Comparison of ENCODE assay signal across 22 mouse cellular contexts in the genomic region with DNA sequence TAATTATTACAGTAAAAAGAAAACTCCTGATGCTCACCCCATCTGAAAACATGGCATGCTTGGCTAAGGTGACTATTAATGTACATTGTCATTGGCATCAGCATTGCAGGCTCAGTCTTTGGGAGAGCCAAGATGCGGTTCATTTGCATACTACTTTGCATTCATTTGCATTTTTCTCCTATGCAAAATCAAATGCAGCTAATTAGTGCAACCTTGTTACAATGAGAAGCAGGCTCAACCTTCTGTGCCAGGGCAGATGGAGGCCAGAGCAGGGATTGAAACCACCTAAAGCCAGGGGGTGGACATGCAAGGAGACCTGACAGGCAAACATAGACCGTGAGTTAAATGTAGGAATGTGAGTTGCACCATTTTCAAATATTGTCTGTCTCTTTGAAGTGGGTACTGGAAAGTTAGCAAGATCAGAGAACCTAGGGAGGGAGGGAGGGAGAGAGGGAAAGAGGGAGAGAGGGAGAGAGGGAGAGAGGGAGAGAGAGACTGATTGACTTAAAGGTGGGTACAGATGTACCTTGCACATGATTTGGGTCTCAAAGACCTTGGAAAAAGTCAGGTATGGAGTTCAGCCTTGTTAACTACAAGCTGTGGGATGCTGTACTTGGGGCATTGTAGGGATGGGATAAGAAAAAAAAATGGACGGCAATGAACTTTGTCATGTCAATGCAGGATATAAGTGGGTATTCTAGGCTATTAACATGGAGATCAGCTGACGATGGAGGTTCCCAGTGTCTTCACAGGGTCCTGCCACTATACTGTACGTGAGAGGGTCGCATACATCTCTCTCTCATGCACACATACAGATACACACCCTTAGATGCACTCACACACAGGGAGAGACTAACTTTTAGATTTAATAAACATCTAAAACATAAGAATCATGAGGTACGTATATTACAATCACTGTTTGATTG.
DNase-seq lines count a peak whose midpoint lies in the region; ATAC-seq and TF ChIP-seq lines count a peak whose summit lies in the region.
"Had no signal": no experiment of that assay in that cellular context is flagged by ENCODE, and none has a peak within 500 bp of the region (broad histone marks: within the 10 kb centered on the region; RNA-seq: fewer than 3 reads in every experiment).

No protein-coding gene starts in this region.

- peak; percentile 76 for ATAC-seq in hindbrain, embryonic 13.5 days (ENCODE audit: low FRiP score)
- ATAC-seq in neural tube, embryonic 13.5 days (ENCODE audit: low read depth) = peak; percentile 67
- no peak; the same call in 1 of the 2 replicates for ATAC-seq in neural tube, embryonic 15.5 days (ENCODE audit: low FRiP score)
- peak; percentile 51 for ATAC-seq in forebrain, postnatal 0 days
- peak; percentile 66; the same call in 1 of the 2 replicates for ATAC-seq in neural tube, embryonic 14.5 days (ENCODE audit: low read depth)
- ATAC-seq in cerebellum, adult (ENCODE audit: insufficient number of reproducible peaks, low FRiP score, low TSS enrichment) = no peak

- peak overlapping the region; percentile 31; the same call in 1 of the 2 replicates for H3K27ac ChIP-seq in hindbrain, embryonic 13.5 days
- H3K27ac ChIP-seq in hindbrain, embryonic 10.5 days = no peak overlapping the region
- H3K27ac ChIP-seq in neural tube, embryonic 13.5 days (replicated peaks) = peak overlapping the region; percentile 46; the same call in 1 of the 2 replicates
- no peak overlapping the region for H3K27ac ChIP-seq in neural tube, embryonic 15.5 days (replicated peaks)
- no peak overlapping the region for H3K27ac ChIP-seq in forebrain, postnatal 0 days (ENCODE audit: low read depth, low read length)
- 0 out of 2 replicates have a peak overlapping the region, but pooled peaks have one; percentile 10 for H3K27ac ChIP-seq in neural tube, embryonic 14.5 days (ENCODE audit: low read depth, low read length)
- H3K27ac ChIP-seq: embryonic facial prominence, embryonic 15.5 days; heart, embryonic 10.5 days; kidney, postnatal 0 days; limb, embryonic 13.5 days; liver, embryonic 13.5 days; macrophage had no signal

- no peak for TF ChIP-seq CTCF in forebrain, postnatal 0 days (IDR thresholded peaks at IDR 0.05; ENCODE audit: low read depth)

- no peak overlapping the region for H3K4me2 ChIP-seq in hindbrain, embryonic 13.5 days
- H3K4me2 ChIP-seq in neural tube, embryonic 13.5 days = no peak overlapping the region
- H3K4me2 ChIP-seq in neural tube, embryonic 15.5 days = no peak overlapping the region
- no peak overlapping the region for H3K4me2 ChIP-seq in forebrain, postnatal 0 days (ENCODE audit: low read depth)
- no peak overlapping the region for H3K4me2 ChIP-seq in neural tube, embryonic 14.5 days (ENCODE audit: low read depth, low read length)
- H3K4me2 ChIP-seq: embryonic facial prominence, embryonic 15.5 days; limb, embryonic 13.5 days; liver, embryonic 13.5 days; stomach, embryonic 15.5 days had no signal

- H3K4me3 ChIP-seq in hindbrain, embryonic 13.5 days = no peak overlapping the region
- no peak overlapping the region for H3K4me3 ChIP-seq in hindbrain, embryonic 10.5 days
- H3K4me3 ChIP-seq in neural tube, embryonic 13.5 days = no peak overlapping the region
- H3K4me3 ChIP-seq in neural tube, embryonic 15.5 days (replicated peaks) = no peak overlapping the region
- H3K4me3 ChIP-seq in forebrain, postnatal 0 days (ENCODE audit: low read depth, low read length) = no peak overlapping the region
- H3K4me3 ChIP-seq in neural tube, embryonic 14.5 days (ENCODE audit: low read depth, low read length) = no peak overlapping the region
- H3K4me3 ChIP-seq: embryonic facial prominence, embryonic 15.5 days; heart, embryonic 10.5 days; limb, embryonic 13.5 days; liver, embryonic 13.5 days; stomach, embryonic 15.5 days had no signal

- peaks cover 18% of the 10 kb centered on the region for H3K4me1 ChIP-seq in hindbrain, embryonic 13.5 days (replicated peaks)
- H3K4me1 ChIP-seq in hindbrain, embryonic 10.5 days (replicated peaks) = peaks cover 11% of the 10 kb centered on the region
- peaks cover 23% of the 10 kb centered on the region for H3K4me1 ChIP-seq in neural tube, embryonic 13.5 days (replicated peaks)
- H3K4me1 ChIP-seq in neural tube, embryonic 15.5 days = 0 out of 2 replicates have a peak, but pooled peaks cover 5% of the 10 kb centered on the region
- H3K4me1 ChIP-seq in forebrain, postnatal 0 days (ENCODE audit: insufficient read depth) = 0 out of 2 replicates have a peak, but pooled peaks cover 12% of the 10 kb centered on the region
- 0 out of 2 replicates have a peak, but pooled peaks cover 2% of the 10 kb centered on the region for H3K4me1 ChIP-seq in neural tube, embryonic 14.5 days (ENCODE audit: control insufficient read depth, insufficient read depth, low read length)
- H3K4me1 ChIP-seq: stomach, embryonic 15.5 days had no signal

- 76% methylated on average over 7 of the region's 7 CpGs for WGBS in hindbrain, embryonic 13.5 days
- 93% methylated on average over 7 of the region's 7 CpGs for WGBS in hindbrain, embryonic 10.5 days
- 82% methylated on average over 7 of the region's 7 CpGs for WGBS in neural tube, embryonic 13.5 days
- WGBS in neural tube, embryonic 15.5 days = 77% methylated on average over 7 of the region's 7 CpGs
- WGBS in forebrain, postnatal 0 days = 59% methylated on average over 7 of the region's 7 CpGs
- 79% methylated on average over 7 of the region's 7 CpGs for WGBS in neural tube, embryonic 14.5 days

- no peaks in the 10 kb centered on the region for H3K9me3 ChIP-seq in hindbrain, embryonic 13.5 days
- H3K9me3 ChIP-seq in hindbrain, embryonic 10.5 days = no peaks in the 10 kb centered on the region
- H3K9me3 ChIP-seq in neural tube, embryonic 13.5 days = no peaks in the 10 kb centered on the region
- no peaks in the 10 kb centered on the region for H3K9me3 ChIP-seq in neural tube, embryonic 15.5 days (replicated peaks)
- H3K9me3 ChIP-seq in forebrain, postnatal 0 days (ENCODE audit: low read length) = no peaks in the 10 kb centered on the region
- no peaks in the 10 kb centered on the region for H3K9me3 ChIP-seq in neural tube, embryonic 14.5 days (ENCODE audit: control insufficient read depth, low read length)
- H3K9me3 ChIP-seq: embryonic facial prominence, embryonic 15.5 days; heart, embryonic 10.5 days; limb, embryonic 13.5 days; liver, embryonic 13.5 days; stomach, embryonic 15.5 days had no signal

- no peak overlapping the region for H3K9ac ChIP-seq in hindbrain, embryonic 13.5 days
- no peak overlapping the region for H3K9ac ChIP-seq in neural tube, embryonic 13.5 days
- H3K9ac ChIP-seq in neural tube, embryonic 15.5 days (replicated peaks) = no peak overlapping the region
- H3K9ac ChIP-seq in forebrain, postnatal 0 days = no peak overlapping the region
- H3K9ac ChIP-seq in neural tube, embryonic 14.5 days (replicated peaks; ENCODE audit: low read depth, low read length) = no peak overlapping the region
- H3K9ac ChIP-seq: embryonic facial prominence, embryonic 15.5 days; limb, embryonic 13.5 days; liver, embryonic 13.5 days; stomach, embryonic 15.5 days had no signal

- no peaks in the 10 kb centered on the region for H3K27me3 ChIP-seq in hindbrain, embryonic 13.5 days
- no peaks in the 10 kb centered on the region for H3K27me3 ChIP-seq in hindbrain, embryonic 10.5 days (ENCODE audit: insufficient read depth, poor library complexity, severe bottlenecking)
- H3K27me3 ChIP-seq in neural tube, embryonic 13.5 days = no peaks in the 10 kb centered on the region
- H3K27me3 ChIP-seq in neural tube, embryonic 15.5 days (replicated peaks) = no peaks in the 10 kb centered on the region
- H3K27me3 ChIP-seq in forebrain, postnatal 0 days (ENCODE audit: insufficient read depth, low read length) = no peaks in the 10 kb centered on the region
- no peaks in the 10 kb centered on the region for H3K27me3 ChIP-seq in neural tube, embryonic 14.5 days (ENCODE audit: control insufficient read depth, insufficient read depth, low read length)
- H3K27me3 ChIP-seq: embryonic facial prominence, embryonic 15.5 days; limb, embryonic 13.5 days; liver, embryonic 13.5 days; stomach, embryonic 15.5 days had no signal

- DNase-seq in hindbrain, embryonic 10.5 days (ENCODE audit: low spot score) = no peak
- peak; percentile 34 for DNase-seq in forebrain, postnatal 0 days
- DNase-seq in cerebellum, adult 8-10 months = no peak
- DNase-seq: B cell, adult 2 months; embryo, embryonic 11 days; gastrocnemius, postnatal 25 days; kidney, adult 18-20 months; liver, embryonic 13.5 days; right cerebral cortex, postnatal 14 days; thymus, adult 18-20 months; thymus, postnatal 4 days had no signal

- H3K36me3 ChIP-seq in hindbrain, embryonic 13.5 days = no peaks in the 10 kb centered on the region
- no peaks in the 10 kb centered on the region for H3K36me3 ChIP-seq in hindbrain, embryonic 10.5 days
- no peaks in the 10 kb centered on the region for H3K36me3 ChIP-seq in neural tube, embryonic 13.5 days
- H3K36me3 ChIP-seq in neural tube, embryonic 15.5 days = no peaks in the 10 kb centered on the region
- no peaks in the 10 kb centered on the region for H3K36me3 ChIP-seq in forebrain, postnatal 0 days (ENCODE audit: insufficient read depth)
- no peaks in the 10 kb centered on the region for H3K36me3 ChIP-seq in neural tube, embryonic 14.5 days (ENCODE audit: control insufficient read depth, insufficient read depth, low read length)
- H3K36me3 ChIP-seq: embryonic facial prominence, embryonic 15.5 days; heart, embryonic 10.5 days; limb, embryonic 13.5 days; liver, embryonic 13.5 days; stomach, embryonic 15.5 days had no signal

Comparison
In these comparisons a context has a peak if more than half of its experiments do, and no peak if none do; other contexts are left out.
1. ATAC-seq: peak in hindbrain, embryonic 13.5 days (single experiment), neural tube, embryonic 13.5 days (single experiment), forebrain, postnatal 0 days (single experiment) and neural tube, embryonic 14.5 days (single experiment); none in neural tube, embryonic 15.5 days (single experiment) and cerebellum, adult (single experiment).
2. H3K27ac ChIP-seq: peak in hindbrain, embryonic 13.5 days (single experiment), neural tube, embryonic 13.5 days (single experiment) and neural tube, embryonic 14.5 days (single experiment); none in hindbrain, embryonic 10.5 days (single experiment), neural tube, embryonic 15.5 days (single experiment) and forebrain, postnatal 0 days (single experiment).